Mouse (Mus musculus): Measurements from ENCODE around the gene Plekhg4. TPM values are rescaled to one million over a fixed set of nuclear protein-coding genes. Genes with fewer than 3 reads are reported as not detected.
A peak's percentile ranks its signal among the peaks of the same experiment; 100 is the strongest.

The Plekhg4 gene
- total RNA-seq (2021): 1 to 10 TPM; 3.7 to 4.5 TPM
- long read RNA-seq, experiment 1, partial matches to known transcripts: 1 of 2 reads
- long read RNA-seq, experiment 1, other reads (novel, unspliced or antisense): 0 of 2 reads
- long read RNA-seq, experiment 2, partial matches to known transcripts: 1 of 4 reads
- long read RNA-seq, experiment 2, other reads (novel, unspliced or antisense): 3 of 4 reads

- TF ChIP-seq CTCF (IDR thresholded peaks at IDR 0.05): no peak
- intact Hi-C loops (cut with DNase I): no loop called here
- DNase-seq (ENCODE audit: extremely low spot score in 1 of 2, low spot score in 2 of 2): no peak
- Histone ChIP-seq H3K4me3 (no peak within 1 kb of the TSS), H3K27ac (no peak within 1 kb of the TSS)
Measured at GRCm38 (mm10) chr8:105373032-105373431, at the start of gene Plekhg4. TSS of gene Plekhg4 (plus strand) at chr8:105373274.

- no peak for TF ChIP-seq CTCF (IDR thresholded peaks at IDR 0.05)
- peak overlapping the region; percentile 96 for H3K27ac ChIP-seq
- intact Hi-C loops (cut with DNase I): loop anchor here (2.0 kb wide), 1 partner anchor 15 kb away; no protein-coding TSS in a partner anchor
- H3K4me3 ChIP-seq: peak overlapping the region; percentile 99
- DNase-seq (ENCODE audit: extremely low spot score in 1 of 2, low spot score in 2 of 2): no peak
Measured at GRCm38 (mm10) chr8:105325641-105326093, 47.4 kb upstream of the Plekhg4 start.

- peak; percentile 96 to 97 for DNase-seq (ENCODE audit: extremely low spot score in 1 of 2, low spot score in 2 of 2)
- intact Hi-C loops (cut with DNase I): loop anchor here (2.0 kb wide), 1 partner anchor 15 kb away; no protein-coding TSS in a partner anchor
Measured at GRCm38 (mm10) chr8:105326141-105326672, 46.9 kb upstream of the Plekhg4 start, which contains the start of the genes Lrrc29 and Tmem208. TSS of gene Lrrc29 (minus strand) at chr8:105326278. TSS of gene Tmem208 (plus strand) at chr8:105326354.

DNA sequence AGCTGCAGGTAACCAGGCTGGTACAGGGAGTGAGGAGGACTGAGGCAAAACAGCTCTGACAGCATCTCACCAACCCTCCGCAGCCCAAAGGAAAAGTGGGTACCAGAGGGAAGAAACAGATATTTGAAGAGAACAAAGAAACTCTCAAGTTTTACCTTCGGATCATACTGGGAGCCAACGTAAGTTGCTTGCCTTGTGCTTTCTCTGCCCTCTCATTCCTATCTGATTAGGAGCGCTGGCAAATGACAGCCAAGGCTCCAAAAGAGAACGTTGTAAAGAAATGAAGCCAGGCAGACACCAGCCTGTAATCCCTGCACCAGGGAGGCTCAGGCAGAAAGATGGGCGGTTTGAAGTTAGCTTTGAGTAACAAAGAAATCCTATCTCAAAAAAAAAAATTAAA, 46.1 kb upstream of the Plekhg4 start:
- H3K27ac ChIP-seq: no peak overlapping the region; the same call in 1 of the 2 replicates
- intact Hi-C loops (cut with DNase I): loop anchor here (2.0 kb wide), 1 partner anchor 14 kb away; no protein-coding TSS in a partner anchor
- peak overlapping the region; percentile 99 for H3K4me3 ChIP-seq
- TF ChIP-seq CTCF (IDR thresholded peaks at IDR 0.05): no peak
- DNase-seq (ENCODE audit: extremely low spot score in 1 of 2, low spot score in 2 of 2): no peak

More at GRCm38 (mm10) chr8:105326141-105326672, 46.9 kb upstream of the Plekhg4 start, which contains the start of the genes Lrrc29 and Tmem208:
- peak within 1 kb of the TSS; percentile 96 for H3K27ac ChIP-seq
- peak; percentile 46 for TF ChIP-seq CTCF (IDR thresholded peaks at IDR 0.05)
- peak within 1 kb of the TSS; percentile 99 for H3K4me3 ChIP-seq

- TF ChIP-seq CTCF (IDR thresholded peaks at IDR 0.05): no peak
- intact Hi-C loops (cut with DNase I): no loop called here
- Histone ChIP-seq H3K27ac (no peak overlapping the region), H3K4me3 (no peak overlapping the region)
- no peak for DNase-seq (ENCODE audit: extremely low spot score in 1 of 2, low spot score in 2 of 2)
Measured at GRCm38 (mm10) chr8:105330325-105330724, 42.7 kb upstream of the Plekhg4 start.

DNA sequence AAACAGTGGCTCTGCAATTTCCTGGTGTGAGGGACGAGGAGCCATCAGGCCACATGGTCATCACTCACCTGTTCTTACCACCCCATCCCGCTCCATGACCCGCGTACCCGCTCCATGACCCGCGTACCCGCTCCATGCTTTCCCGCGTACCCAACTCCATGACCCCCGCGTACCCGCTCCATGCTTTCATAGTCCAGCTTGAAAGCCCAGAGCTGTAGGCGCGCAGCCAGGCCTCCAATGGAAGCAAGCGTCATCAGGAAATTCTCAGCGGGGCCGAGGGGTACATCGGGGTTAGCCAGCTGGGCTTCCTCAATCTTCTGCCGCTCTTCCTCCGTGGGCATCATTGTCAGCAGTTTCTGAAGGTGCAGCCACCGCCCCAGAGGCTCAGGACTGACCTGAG, 41.6 kb upstream of the Plekhg4 start:
- DNase-seq (ENCODE audit: extremely low spot score in 1 of 2, low spot score in 2 of 2): no peak
- intact Hi-C loops (cut with DNase I): no loop called here
- no peak overlapping the region for H3K4me3 ChIP-seq
- TF ChIP-seq CTCF (IDR thresholded peaks at IDR 0.05): no peak
- no peak overlapping the region for H3K27ac ChIP-seq

GRCm38 (mm10) chr8:105331931-105332330, 41.1 kb upstream of the Plekhg4 start:
- DNase-seq (ENCODE audit: extremely low spot score in 1 of 2, low spot score in 2 of 2): no peak
- no peak overlapping the region for H3K4me3 ChIP-seq
- no peak for TF ChIP-seq CTCF (IDR thresholded peaks at IDR 0.05)
- no peak overlapping the region for H3K27ac ChIP-seq
- intact Hi-C loops (cut with DNase I): no loop called here

GRCm38 (mm10) chr8:105332523-105332922, 40.6 kb upstream of the Plekhg4 start:
- intact Hi-C loops (cut with DNase I): no loop called here
- Histone ChIP-seq H3K4me3 (no peak overlapping the region), H3K27ac (no peak overlapping the region)
- no peak for TF ChIP-seq CTCF (IDR thresholded peaks at IDR 0.05)
- DNase-seq (ENCODE audit: extremely low spot score in 1 of 2, low spot score in 2 of 2): no peak

DNA sequence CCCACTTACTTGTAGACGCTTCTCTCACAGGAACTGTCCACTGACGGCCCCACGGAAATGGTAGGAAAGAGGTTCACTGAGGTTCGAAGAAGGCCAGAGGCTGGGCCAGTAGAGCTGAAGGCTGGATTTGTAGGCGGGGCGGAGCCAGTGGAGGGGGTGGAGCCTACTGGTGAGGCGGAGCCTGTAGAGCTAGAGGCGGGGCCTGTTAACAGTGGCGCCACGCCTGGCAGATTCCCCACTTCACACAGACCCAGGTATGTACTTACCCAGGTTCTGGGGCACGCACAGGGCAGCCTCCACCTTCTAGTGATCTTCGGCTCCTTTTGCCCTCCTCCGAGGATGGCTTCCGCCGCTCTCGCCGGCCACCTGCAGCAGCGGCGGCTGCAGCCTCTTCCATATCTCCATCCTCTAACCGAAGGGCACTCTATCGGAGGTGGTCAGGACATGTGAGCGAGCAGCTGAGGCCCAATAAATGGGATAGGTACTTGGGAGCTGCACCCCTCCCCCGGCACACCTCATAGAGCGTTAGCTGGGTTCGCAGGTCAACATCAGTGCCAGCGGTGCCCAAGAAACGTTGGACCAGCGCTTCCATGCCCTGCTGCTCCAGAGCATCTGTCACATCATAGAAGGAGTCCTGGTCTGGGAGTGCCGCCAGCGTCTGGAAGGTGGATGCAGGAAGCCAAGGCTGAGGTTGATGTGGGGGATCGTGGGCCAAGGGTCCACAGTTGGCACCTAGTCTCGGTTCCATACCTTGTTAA, 36.5 kb upstream of the Plekhg4 start:
- intact Hi-C loops (cut with DNase I): no loop called here
- Histone ChIP-seq H3K4me3 (no peak overlapping the region), H3K27ac (no peak overlapping the region)
- DNase-seq (ENCODE audit: extremely low spot score in 1 of 2, low spot score in 2 of 2): no peak
- TF ChIP-seq CTCF (IDR thresholded peaks at IDR 0.05): no peak

GRCm38 (mm10) chr8:105338992-105339391, 34.1 kb upstream of the Plekhg4 start:
- Histone ChIP-seq H3K27ac (no peak overlapping the region), H3K4me3 (no peak overlapping the region)
- intact Hi-C loops (cut with DNase I): no loop called here
- TF ChIP-seq CTCF (IDR thresholded peaks at IDR 0.05): no peak
- DNase-seq (ENCODE audit: extremely low spot score in 1 of 2, low spot score in 2 of 2): no peak

DNA sequence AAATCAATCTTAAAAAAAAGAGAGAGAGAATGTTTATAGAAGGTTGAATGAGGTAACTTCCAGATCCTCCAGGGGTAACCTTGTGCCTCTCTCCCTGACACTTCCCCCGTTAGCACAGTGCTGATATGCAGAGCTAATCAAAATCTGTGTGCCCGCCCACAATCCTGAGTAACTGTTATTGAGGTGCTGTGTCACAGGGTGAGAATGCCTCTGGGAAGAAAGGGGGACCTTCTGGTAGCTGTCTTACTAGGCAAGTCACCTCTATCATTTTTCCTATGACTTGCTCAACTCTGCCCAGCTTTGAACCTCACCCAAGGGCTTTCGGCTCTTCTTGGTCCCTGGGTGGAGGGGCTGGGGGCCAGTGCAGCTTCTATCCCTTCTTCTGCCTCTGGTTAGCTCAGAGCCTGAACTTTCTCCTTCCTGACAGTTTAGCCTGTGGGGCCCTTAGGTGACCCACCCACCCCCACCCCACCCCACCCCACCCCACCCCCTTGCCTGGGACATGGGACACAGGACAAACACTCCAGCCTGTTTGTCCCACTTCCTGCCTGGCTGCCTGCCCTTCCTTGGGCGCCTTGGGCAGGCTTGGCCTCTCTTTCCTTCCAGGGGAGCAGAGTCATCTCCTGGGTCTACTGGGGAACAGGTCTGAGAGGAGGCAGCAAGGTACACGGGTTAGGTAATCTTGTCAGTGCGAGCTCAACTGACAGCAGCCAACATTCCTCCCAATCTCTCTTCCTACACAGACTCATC, 33.0 kb upstream of the Plekhg4 start:
- DNase-seq (ENCODE audit: extremely low spot score in 1 of 2, low spot score in 2 of 2): no peak

More for the DNA sequence above, 33.0 kb upstream of the Plekhg4 start:
- H3K27ac ChIP-seq: no peak overlapping the region
- intact Hi-C loops (cut with DNase I): loop anchor here (2.0 kb wide), 1 partner anchor 13 kb away; the partner anchor contains the start of genes Lrrc29 and Tmem208
- no peak for TF ChIP-seq CTCF (IDR thresholded peaks at IDR 0.05)
- no peak overlapping the region for H3K4me3 ChIP-seq
